Mouse (Mus musculus): ENCODE measurements around the gene Galk2. TPM values are rescaled to one million over a fixed set of nuclear protein-coding genes. Genes with fewer than 3 reads are reported as not detected.

The Galk2 gene
- total RNA-seq, 1 experiment: 16.3 TPM

GRCm38 (mm10) chr2:125914167-125914566 is 55.3 kb downstream of the Galk2 start:
- in situ Hi-C loops (cut with MboI; ENCODE audit: low sequenced_read_pairs in 2 of 2, unreplicated experiment in 2 of 2): no loop called here

DNA sequence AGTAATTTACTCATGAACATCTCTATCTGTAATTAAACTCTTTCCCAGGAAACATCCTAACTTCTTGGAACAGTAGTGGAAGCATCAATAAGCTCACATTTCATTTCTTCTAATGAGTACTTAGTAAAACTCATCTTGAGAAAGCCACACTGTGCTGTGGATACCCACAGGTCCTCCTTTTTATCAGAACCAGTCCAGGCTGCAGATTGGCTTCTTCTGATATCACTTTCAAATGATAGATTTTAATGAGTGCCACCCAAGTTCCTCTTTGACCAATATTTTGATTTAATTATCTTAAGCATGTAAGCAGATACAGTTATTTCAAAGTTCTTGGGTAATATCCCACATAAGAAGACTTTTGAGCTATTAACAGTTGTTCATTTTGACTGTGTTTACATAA is 55.8 kb downstream of the Galk2 start:
- H3K36me3 ChIP-seq (ENCODE audit: control insufficient read depth, insufficient read depth, low read length, poor library complexity, severe bottlenecking): no peaks in the 10 kb centered on the region; the same call in 1 of the 2 replicates
- no peak overlapping the region for H3K9ac ChIP-seq (ENCODE audit: insufficient read depth, low read depth, low read length, poor library complexity, severe bottlenecking)
- no peak overlapping the region for H3K4me3 ChIP-seq (ENCODE audit: insufficient read depth in 1 of 2, low read depth in 1 of 2, low read length in 2 of 2, poor library complexity in 1 of 2, severe bottlenecking in 1 of 2)
- H3K9me3 ChIP-seq (ENCODE audit: control insufficient read depth, insufficient read depth, low read depth, low read length): no peaks in the 10 kb centered on the region
- H3K4me1 ChIP-seq (ENCODE audit: control insufficient read depth in 2 of 2, insufficient read depth in 2 of 2, low read length in 2 of 2, poor library complexity in 1 of 2): no peaks in the 10 kb centered on the region
- no peak for TF ChIP-seq ZC3H11A (IDR thresholded peaks at IDR 0.05; ENCODE audit: borderline replicate concordance, low read depth, low read length)
- no peak for TF ChIP-seq HCFC1 (IDR thresholded peaks at IDR 0.05; ENCODE audit: borderline replicate concordance, insufficient read depth, low read length)
- TF ChIP-seq MAFK (IDR thresholded peaks at IDR 0.05; ENCODE audit: insufficient read depth, low read depth, low read length): no peak
- TF ChIP-seq ZNF384 (IDR thresholded peaks at IDR 0.05; ENCODE audit: low read depth, low read length): no peak
- TF ChIP-seq CHD2 (IDR thresholded peaks at IDR 0.05; ENCODE audit: low read depth, low read length): no peak
- DNase-seq (ENCODE audit: low read depth, low spot score): no peak
- in situ Hi-C loops (cut with MboI; ENCODE audit: low sequenced_read_pairs in 2 of 2, unreplicated experiment in 2 of 2): no loop called here
- no peak overlapping the region for H3K27ac ChIP-seq (ENCODE audit: insufficient read depth, low read depth, low read length, poor library complexity, severe bottlenecking)

More at GRCm38 (mm10) chr2:125914167-125914566, 55.3 kb downstream of the Galk2 start:
- TF ChIP-seq CHD2 (IDR thresholded peaks at IDR 0.05; ENCODE audit: low read depth, low read length): no peak
- no peak for TF ChIP-seq HCFC1 (IDR thresholded peaks at IDR 0.05; ENCODE audit: borderline replicate concordance, insufficient read depth, low read length)
- TF ChIP-seq ZNF384 (IDR thresholded peaks at IDR 0.05; ENCODE audit: low read depth, low read length): no peak
- no peak for TF ChIP-seq ZC3H11A (IDR thresholded peaks at IDR 0.05; ENCODE audit: borderline replicate concordance, low read depth, low read length)
- TF ChIP-seq MAFK (IDR thresholded peaks at IDR 0.05; ENCODE audit: insufficient read depth, low read depth, low read length): no peak
- Histone ChIP-seq H3K4me1 (ENCODE audit: control insufficient read depth in 2 of 2, insufficient read depth in 2 of 2, low read length in 2 of 2, poor library complexity in 1 of 2) (no peaks in the 10 kb centered on the region), H3K9me3 (ENCODE audit: control insufficient read depth, insufficient read depth, low read depth, low read length) (no peaks in the 10 kb centered on the region), H3K27ac (ENCODE audit: insufficient read depth, low read depth, low read length, poor library complexity, severe bottlenecking) (no peak overlapping the region), H3K9ac (ENCODE audit: insufficient read depth, low read depth, low read length, poor library complexity, severe bottlenecking) (no peak overlapping the region), H3K4me3 (ENCODE audit: insufficient read depth in 1 of 2, low read depth in 1 of 2, low read length in 2 of 2, poor library complexity in 1 of 2, severe bottlenecking in 1 of 2) (no peak overlapping the region), H3K36me3 (ENCODE audit: control insufficient read depth, insufficient read depth, low read length, poor library complexity, severe bottlenecking) (no peaks in the 10 kb centered on the region; the same call in 1 of the 2 replicates)
- no peak for DNase-seq (ENCODE audit: low read depth, low spot score)

GRCm38 (mm10) chr2:125916652-125917296 is 57.9 kb downstream of the Galk2 start:
- Histone ChIP-seq H3K36me3 (ENCODE audit: control insufficient read depth, insufficient read depth, low read length, poor library complexity, severe bottlenecking) (no peaks in the 10 kb centered on the region; the same call in 1 of the 2 replicates), H3K27ac (ENCODE audit: insufficient read depth, low read depth, low read length, poor library complexity, severe bottlenecking) (no peak overlapping the region), H3K4me1 (ENCODE audit: control insufficient read depth in 2 of 2, insufficient read depth in 2 of 2, low read length in 2 of 2, poor library complexity in 1 of 2) (no peaks in the 10 kb centered on the region), H3K9me3 (ENCODE audit: control insufficient read depth, insufficient read depth, low read depth, low read length) (no peaks in the 10 kb centered on the region), H3K9ac (ENCODE audit: insufficient read depth, low read depth, low read length, poor library complexity, severe bottlenecking) (no peak overlapping the region), H3K4me3 (ENCODE audit: insufficient read depth in 1 of 2, low read depth in 1 of 2, low read length in 2 of 2, poor library complexity in 1 of 2, severe bottlenecking in 1 of 2) (no peak overlapping the region)
- TF ChIP-seq HCFC1 (IDR thresholded peaks at IDR 0.05; ENCODE audit: borderline replicate concordance, insufficient read depth, low read length) (no peak), CHD2 (IDR thresholded peaks at IDR 0.05; ENCODE audit: low read depth, low read length) (no peak), ZNF384 (IDR thresholded peaks at IDR 0.05; ENCODE audit: low read depth, low read length) (no peak), MAFK (IDR thresholded peaks at IDR 0.05; ENCODE audit: insufficient read depth, low read depth, low read length) (no peak), ZC3H11A (IDR thresholded peaks at IDR 0.05; ENCODE audit: borderline replicate concordance, low read depth, low read length) (no peak)
- no peak for DNase-seq (ENCODE audit: low read depth, low spot score)
- in situ Hi-C loops (cut with MboI; ENCODE audit: low sequenced_read_pairs in 2 of 2, unreplicated experiment in 2 of 2): no loop called here

DNA sequence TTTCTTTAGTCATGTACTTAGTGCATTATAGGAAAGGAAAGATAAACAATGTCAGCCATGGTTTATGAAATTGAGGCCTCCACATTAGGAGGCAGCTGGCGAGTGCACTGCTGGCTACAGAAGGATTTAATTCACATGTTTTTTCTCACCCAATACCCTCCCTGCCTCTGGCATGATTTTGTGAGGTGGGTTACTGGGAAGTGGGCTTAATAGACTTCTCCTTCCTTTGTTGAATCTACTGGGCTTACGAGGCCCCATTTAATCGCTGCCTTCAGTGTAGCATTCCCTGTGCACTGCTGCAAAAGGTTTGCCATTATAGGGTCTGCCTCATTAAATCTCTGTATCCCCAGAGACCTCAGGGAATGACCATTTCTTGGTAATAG is 58.4 kb downstream of the Galk2 start:
- Histone ChIP-seq H3K27ac (ENCODE audit: insufficient read depth, low read depth, low read length, poor library complexity, severe bottlenecking) (no peak overlapping the region), H3K9me3 (ENCODE audit: control insufficient read depth, insufficient read depth, low read depth, low read length) (no peaks in the 10 kb centered on the region), H3K36me3 (ENCODE audit: control insufficient read depth, insufficient read depth, low read length, poor library complexity, severe bottlenecking) (no peaks in the 10 kb centered on the region; the same call in 1 of the 2 replicates), H3K9ac (ENCODE audit: insufficient read depth, low read depth, low read length, poor library complexity, severe bottlenecking) (no peak overlapping the region), H3K4me3 (ENCODE audit: insufficient read depth in 1 of 2, low read depth in 1 of 2, low read length in 2 of 2, poor library complexity in 1 of 2, severe bottlenecking in 1 of 2) (no peak overlapping the region), H3K4me1 (ENCODE audit: control insufficient read depth in 2 of 2, insufficient read depth in 2 of 2, low read length in 2 of 2, poor library complexity in 1 of 2) (no peaks in the 10 kb centered on the region)
- in situ Hi-C loops (cut with MboI; ENCODE audit: low sequenced_read_pairs in 2 of 2, unreplicated experiment in 2 of 2): no loop called here
- TF ChIP-seq MAFK (IDR thresholded peaks at IDR 0.05; ENCODE audit: insufficient read depth, low read depth, low read length) (no peak), ZC3H11A (IDR thresholded peaks at IDR 0.05; ENCODE audit: borderline replicate concordance, low read depth, low read length) (no peak), CHD2 (IDR thresholded peaks at IDR 0.05; ENCODE audit: low read depth, low read length) (no peak), ZNF384 (IDR thresholded peaks at IDR 0.05; ENCODE audit: low read depth, low read length) (no peak), HCFC1 (IDR thresholded peaks at IDR 0.05; ENCODE audit: borderline replicate concordance, insufficient read depth, low read length) (no peak)
- DNase-seq (ENCODE audit: low read depth, low spot score): no peak
